Mouse (Mus musculus): ENCODE data around the gene Thrsp. TPM values are rescaled to one million over a fixed set of nuclear protein-coding genes. Genes with fewer than 3 reads are reported as not detected.

The Thrsp gene
- total RNA-seq, 1 experiment from 2014 or later, result not detected

GRCm38 (mm10) chr7:97386806-97387370 is 30.6 kb downstream of the Thrsp start:
- no peak for ATAC-seq (replicated peaks; ENCODE audit: insufficient number of reproducible peaks, low FRiP score, low TSS enrichment, poor library complexity, severe bottlenecking)

- no peak for ATAC-seq (replicated peaks; ENCODE audit: insufficient number of reproducible peaks, low FRiP score, low TSS enrichment, poor library complexity, severe bottlenecking)
Observed at GRCm38 (mm10) chr7:97386106-97386805, 31.3 kb downstream of the Thrsp start.

GRCm38 (mm10) chr7:97383496-97384132 is 33.9 kb downstream of the Thrsp start:
- no peak for ATAC-seq (replicated peaks; ENCODE audit: insufficient number of reproducible peaks, low FRiP score, low TSS enrichment, poor library complexity, severe bottlenecking)

- no peak for ATAC-seq (replicated peaks; ENCODE audit: insufficient number of reproducible peaks, low FRiP score, low TSS enrichment, poor library complexity, severe bottlenecking)
Observed at GRCm38 (mm10) chr7:97382661-97383060, 34.9 kb downstream of the Thrsp start.

DNA sequence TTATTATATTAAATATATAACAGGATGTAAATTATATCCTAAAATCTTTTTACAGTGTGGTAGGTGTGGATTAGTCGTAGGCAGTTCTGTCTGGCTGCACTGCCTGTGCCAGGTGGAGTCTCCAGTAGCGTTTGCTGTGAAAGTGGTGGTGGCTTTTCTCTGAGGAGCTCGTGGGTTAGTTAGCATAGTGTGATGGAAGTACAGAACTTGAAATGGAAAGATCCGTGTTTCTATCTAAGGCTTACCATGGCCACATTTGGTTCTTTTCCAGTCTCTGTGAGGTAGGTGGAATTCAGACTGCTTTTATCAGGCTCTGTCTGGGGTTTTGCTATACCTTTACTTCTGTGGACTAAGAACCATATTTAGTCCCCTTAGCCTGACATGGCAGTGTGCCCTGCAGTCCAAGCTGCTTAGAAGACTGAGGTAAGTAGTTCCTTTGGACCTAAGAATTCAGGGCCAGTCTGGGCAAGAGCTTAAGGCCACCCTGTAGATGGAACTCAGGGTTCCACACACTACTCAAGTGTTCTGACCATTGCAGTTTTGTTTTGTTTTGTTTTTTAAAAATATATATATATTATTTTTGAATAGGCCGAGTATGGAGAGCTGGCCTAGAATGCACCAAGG is 36.9 kb downstream of the Thrsp start:
- no peak for ATAC-seq (replicated peaks; ENCODE audit: insufficient number of reproducible peaks, low FRiP score, low TSS enrichment, poor library complexity, severe bottlenecking)

DNA sequence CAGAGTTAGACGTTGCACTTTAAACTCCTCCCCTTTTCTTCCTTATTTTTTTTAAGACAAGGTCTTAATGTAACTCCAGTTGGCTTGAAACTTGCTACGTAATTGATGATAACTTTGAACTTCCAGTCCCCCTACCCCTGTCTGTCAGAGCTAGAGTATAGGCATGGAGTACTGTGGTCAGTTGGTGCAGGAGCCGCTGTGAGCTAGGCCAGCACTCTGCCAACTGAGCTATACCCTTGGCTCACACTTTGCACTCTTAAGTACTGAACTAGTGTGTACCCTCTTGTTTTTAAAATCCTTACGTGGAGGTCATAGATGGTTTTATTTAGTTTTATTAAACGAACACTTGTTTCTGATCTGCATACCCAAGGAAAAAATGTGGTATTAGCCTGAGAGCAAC is 38.2 kb downstream of the Thrsp start:
- ATAC-seq (replicated peaks; ENCODE audit: insufficient number of reproducible peaks, low FRiP score, low TSS enrichment, poor library complexity, severe bottlenecking), result no peak

GRCm38 (mm10) chr7:97375906-97376305 is 41.6 kb downstream of the Thrsp start:
- peak; percentile 51 for ATAC-seq (replicated peaks; ENCODE audit: insufficient number of reproducible peaks, low FRiP score, low TSS enrichment, poor library complexity, severe bottlenecking)

DNA sequence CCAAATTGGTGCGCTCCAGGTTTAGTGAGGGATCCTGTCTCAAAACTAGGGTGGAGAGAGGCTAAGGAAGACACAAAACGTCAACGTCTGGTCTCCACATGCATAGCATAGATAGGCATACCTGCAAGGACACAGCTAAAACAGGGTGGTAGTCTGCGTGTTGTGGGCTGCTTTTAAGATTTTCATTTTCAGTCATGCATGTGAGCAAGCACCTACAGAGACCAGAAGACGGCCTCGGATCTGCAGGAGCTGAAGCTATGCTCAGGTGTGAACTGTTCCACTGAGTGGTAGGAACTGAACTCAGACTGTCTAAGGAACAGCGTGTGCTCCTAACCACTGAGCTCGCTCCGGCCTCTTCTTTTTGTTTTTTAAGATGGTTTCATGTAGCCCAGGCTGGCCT is 42.4 kb downstream of the Thrsp start:
- no peak for ATAC-seq (replicated peaks; ENCODE audit: insufficient number of reproducible peaks, low FRiP score, low TSS enrichment, poor library complexity, severe bottlenecking)

GRCm38 (mm10) chr7:97365887-97366286 is 51.6 kb downstream of the Thrsp start:
- ATAC-seq (replicated peaks; ENCODE audit: insufficient number of reproducible peaks, low FRiP score, low TSS enrichment, poor library complexity, severe bottlenecking), result no peak

Other genes with a start within 250 kb of the Thrsp start
- gene Usp35, start 85.7 kb downstream of the Thrsp start, total RNA-seq (2017), result 1.9 to 8.0 TPM (median 5.7 TPM) in 3 replicates
- gene Kctd21, start 85.4 kb downstream of the Thrsp start, total RNA-seq (2017), result 1.2 to 4.0 TPM (median 2.2 TPM) in 3 replicates
- gene Alg8, start 46.1 kb downstream of the Thrsp start, total RNA-seq (2017), result 1.9 to 8.3 TPM (median 4.5 TPM) in 3 replicates
- 50.0 to 98.9 TPM (median 90.5 TPM) in 3 replicates for gene Ndufc2, start 17.7 kb downstream of the Thrsp start, total RNA-seq (2017)
- 0.48 to 0.97 TPM (median 0.85 TPM) in 3 replicates for gene Kctd14, start 33.6 kb upstream of the Thrsp start, total RNA-seq (2017)
- gene Ints4, start 63.2 kb upstream of the Thrsp start, total RNA-seq (2017), result 23.7 to 41.9 TPM (median 34.0 TPM) in 3 replicates
- 20.3 to 34.1 TPM (median 27.6 TPM) in 3 replicates for gene Aamdc, start 161.8 kb upstream of the Thrsp start, total RNA-seq (2017)
- 50.8 to 106 TPM (median 78.8 TPM) in 3 replicates for gene Rsf1, start 162.2 kb upstream of the Thrsp start, total RNA-seq (2017)